Mouse (Mus musculus) forebrain, embryonic 14.5 days (tissue): ENCODE measurements around the gene Pcid2. TPM values are rescaled to one million over a fixed set of nuclear protein-coding genes. Genes with fewer than 3 reads are reported as not detected.

Experiments
- ATAC-seq: fragments of 200-750 bp; cut with Nextera tagmentation; 2 replicates; pipeline ENCODE4 v1.8.0; 2017; ENCODE audit warnings: mild to moderate bottlenecking, moderate library complexity
- DNase-seq: peaks from one replicate; pipeline ENCODE4 v3.0.0-alpha.2; 2015; ENCODE audit warnings: low spot score
- H3K27ac ChIP-seq: fragments of 300-500 bp; sonication (generic); 2 replicates; pipeline ENCODE4 v1.5.1; 2014; ENCODE audit warnings: low read depth, mild to moderate bottlenecking, control low read depth, low read length, moderate library complexity
- H3K27me3 ChIP-seq: fragments of 300-500 bp; sonication (generic); replicated peaks from 2 replicates; pipeline ENCODE4 v1.6.1; 2014; ENCODE audit warnings: low read length, control low read depth, mixed read lengths; ENCODE audit not compliant: control insufficient read depth, insufficient read depth
- H3K36me3 ChIP-seq: fragments of 300-500 bp; sonication (generic); 2 replicates; pipeline ENCODE4 v1.6.1; 2014; ENCODE audit warnings: low read length, control low read depth; ENCODE audit not compliant: control insufficient read depth, insufficient read depth
- H3K4me1 ChIP-seq: fragments of 300-500 bp; sonication (generic); 2 replicates; pipeline ENCODE4 v1.6.1; 2014; ENCODE audit warnings: antibody characterized with exemption, low read length, control low read depth; ENCODE audit not compliant: control insufficient read depth, insufficient read depth
- H3K4me2 ChIP-seq: fragments of 300-500 bp; sonication (generic); 2 replicates; pipeline ENCODE4 v1.6.1; 2014; ENCODE audit warnings: mild to moderate bottlenecking, control low read depth, low read length
- H3K4me3 ChIP-seq: fragments of 300-500 bp; sonication (generic); 2 replicates; pipeline ENCODE4 v1.5.1; 2014; ENCODE audit warnings: low read depth, low read length, control low read depth
- H3K9ac ChIP-seq: fragments of 300-500 bp; sonication (generic); 2 replicates; pipeline ENCODE4 v1.6.1; 2014; ENCODE audit warnings: mild to moderate bottlenecking, low read length, control low read depth, moderate library complexity
- H3K9me3 ChIP-seq: fragments of 300-500 bp; sonication (generic); replicated peaks from 2 replicates; pipeline ENCODE4 v1.6.1; 2016; ENCODE audit warnings: low read length, control low read depth, mixed read lengths; ENCODE audit not compliant: control insufficient read depth
- WGBS: fragments of 180-500 bp; shearing (Covaris S2); extraction: QIAGEN DNeasy Blood & Tissue Kit; methylation state at CpG from one replicate; pipeline ENCODE4 v1.1.7; 2014; 5-methylcytosine and 5-hydroxymethylcytosine counted together
- microRNA-seq: library from miRNA; unstranded; fragments of <30 nt; microRNA quantifications from one replicate; pipeline ENCODE4, GENCODE M21; 2016
- polyA plus RNA-seq: library from polyadenylated mRNA; unstranded; fragments of >200 nt; fragmentation: Nextera tagmentation; extraction: Ambion mirVana; gene quantifications from 2 replicates; pipeline ENCODE4 v1.2.1, GENCODE M21; 2014

The Pcid2 gene
- polyA plus RNA-seq, 1 experiment from 2014 or later, result 35.6 TPM

DNA sequence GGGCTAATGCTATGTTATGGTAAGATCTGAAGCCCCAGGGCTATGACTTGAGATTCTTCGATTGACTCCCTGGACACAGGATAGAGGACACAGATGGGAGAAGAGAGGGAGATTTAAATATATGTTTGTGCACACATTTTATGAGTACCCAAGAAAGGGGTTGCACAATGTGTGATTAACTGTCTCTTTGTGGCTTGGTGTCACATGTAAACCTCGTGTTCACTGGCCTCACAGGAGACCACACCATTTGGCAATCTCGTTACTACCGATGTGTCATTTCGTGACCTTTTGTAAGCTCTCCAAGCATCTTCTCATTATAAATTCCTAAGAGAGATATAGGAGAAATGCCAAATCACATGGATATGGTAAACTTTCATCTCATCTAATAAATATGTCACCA, 77.6 kb downstream of the Pcid2 start:
- Histone ChIP-seq H3K9ac (no peak overlapping the region), H3K27ac (no peak overlapping the region), H3K4me3 (no peak overlapping the region), H3K9me3 (no peaks in the 10 kb centered on the region), H3K36me3 (no peaks in the 10 kb centered on the region), H3K4me2 (no peak overlapping the region), H3K4me1 (no peaks in the 10 kb centered on the region), H3K27me3 (no peaks in the 10 kb centered on the region)
- DNase-seq, result no peak
- 89% methylated on average over 5 of the region's 5 CpGs for WGBS
- ATAC-seq, result no peak

Small RNAs within 50 kb of the gene (microRNA-seq; reads per million reads assigned to microRNA genes)
- not detected for gene Mir7065

Other genes with a start within 250 kb of the Pcid2 start
- gene Mcf2l, start 231.7 kb downstream of the Pcid2 start, polyA plus RNA-seq, result 85.2 and 130 TPM in 2 replicates
- not detected in 2 replicates for gene F7, start 79.4 kb downstream of the Pcid2 start, polyA plus RNA-seq
- 0.15 TPM in 1 of 2 replicates, not detected in the other for gene F10, start 68.2 kb downstream of the Pcid2 start, polyA plus RNA-seq
- gene Proz, start 44.5 kb downstream of the Pcid2 start, polyA plus RNA-seq, result 1.3 and 1.6 TPM in 2 replicates
- 66.4 and 72.0 TPM in 2 replicates for gene Cul4a, start 162 bp upstream of the Pcid2 start, polyA plus RNA-seq
- gene Lamp1, start 53.7 kb upstream of the Pcid2 start, polyA plus RNA-seq, result 267 and 274 TPM in 2 replicates
- gene Grtp1, start 95.2 kb upstream of the Pcid2 start, polyA plus RNA-seq, result 25.8 and 27.6 TPM in 2 replicates
- not detected in 2 replicates for gene Adprhl1, start 148.7 kb upstream of the Pcid2 start, polyA plus RNA-seq
- 33.4 and 38.5 TPM in 2 replicates for gene Dcun1d2, start 182.7 kb upstream of the Pcid2 start, polyA plus RNA-seq
- 30.7 and 46.9 TPM in 2 replicates for gene Tmco3, start 182.7 kb upstream of the Pcid2 start, polyA plus RNA-seq
- gene Tfdp1, start 233.3 kb upstream of the Pcid2 start, polyA plus RNA-seq, result 145 and 146 TPM in 2 replicates